Mouse (Mus musculus) liver, embryonic 12.5 days (tissue): ENCODE measurements around the gene Per3. TPM values are rescaled to one million over a fixed set of nuclear protein-coding genes. Genes with fewer than 3 reads are reported as not detected.
A peak's percentile ranks its signal among the peaks of the same experiment; 100 is the strongest.
"Not testable (repeated sequence)": the region's sequence is repeated elsewhere in the genome, so short reads cannot be mapped to it uniquely, and the experiment has no call there.

Experiments used
- ATAC-seq: fragments of 200-750 bp; cut with Nextera tagmentation; 2 replicates; pipeline ENCODE4 v1.8.0; 2017; ENCODE audit warnings: moderate number of reproducible peaks, mild to moderate bottlenecking, moderate library complexity
- H3K27ac ChIP-seq: fragments of 300-500 bp; sonication (generic); 2 replicates; pipeline ENCODE4 v1.5.1; 2016; ENCODE audit warnings: mild to moderate bottlenecking
- H3K27me3 ChIP-seq: fragments of 300-500 bp; sonication (generic); replicated peaks from 2 replicates; pipeline ENCODE4 v1.6.1; 2016; ENCODE audit warnings: mild to moderate bottlenecking, moderate library complexity
- H3K36me3 ChIP-seq: fragments of 300-500 bp; sonication (generic); 2 replicates; pipeline ENCODE4 v1.6.1; 2016; ENCODE audit warnings: mild to moderate bottlenecking, moderate library complexity
- H3K4me1 ChIP-seq: fragments of 300-500 bp; sonication (generic); 2 replicates; pipeline ENCODE4 v1.6.1; 2016
- H3K4me2 ChIP-seq: fragments of 300-500 bp; sonication (generic); 2 replicates; pipeline ENCODE4 v1.6.1; 2016; ENCODE audit warnings: mild to moderate bottlenecking, moderate library complexity
- H3K4me3 ChIP-seq: fragments of 300-500 bp; sonication (generic); 2 replicates; pipeline ENCODE4 v1.5.1; 2016; ENCODE audit warnings: mild to moderate bottlenecking, moderate library complexity
- H3K9ac ChIP-seq: fragments of 300-500 bp; sonication (generic); 2 replicates; pipeline ENCODE4 v1.6.1; 2016; ENCODE audit warnings: mild to moderate bottlenecking, moderate library complexity
- H3K9me3 ChIP-seq: fragments of 300-500 bp; sonication (generic); replicated peaks from 2 replicates; pipeline ENCODE4 v1.6.1; 2016; ENCODE audit warnings: mild to moderate bottlenecking, moderate library complexity
- WGBS: fragments of 180-500 bp; shearing (Covaris S2); methylation state at CpG from one replicate; pipeline ENCODE4 v1.1.7; 2016; ENCODE audit not compliant: insufficient replicate concordance; 5-methylcytosine and 5-hydroxymethylcytosine counted together
- polyA plus RNA-seq: library from polyadenylated mRNA; unstranded; fragments of >200 nt; fragmentation: Nextera tagmentation; extraction: Ambion mirVana; gene quantifications from 2 replicates; pipeline ENCODE4 v1.2.1, GENCODE M21; 2016

Gene Per3
- polyA plus RNA-seq, 1 experiment from 2014 or later: 4.3 TPM

GRCm38 (mm10) chr4:151058634-151059033, 14.2 kb upstream of the Per3 start:
- Histone ChIP-seq H3K36me3 (peaks cover 19% of the 10 kb centered on the region), H3K9me3 (peaks cover 13% of the 10 kb centered on the region), H3K27ac (no peak overlapping the region), H3K9ac (no peak overlapping the region), H3K27me3 (no peaks in the 10 kb centered on the region), H3K4me1 (peaks cover 21% of the 10 kb centered on the region), H3K4me3 (peak overlapping the region; percentile 94; the same call in 1 of the 2 replicates), H3K4me2 (peak overlapping the region; percentile 84)
- WGBS: 78% methylated on average over 4 of the region's 4 CpGs
- ATAC-seq: no peak

- H3K27me3 ChIP-seq: no peaks in the 10 kb centered on the region
- peaks cover 13% of the 10 kb centered on the region for H3K9me3 ChIP-seq
- peak within 1 kb of the TSS; percentile 84 for H3K4me2 ChIP-seq
- H3K4me1 ChIP-seq: peaks cover 21% of the 10 kb centered on the region
- WGBS: 1% methylated on average over 96 of the region's 114 CpGs
- H3K9ac ChIP-seq: peak within 1 kb of the TSS; percentile 99
- peak; percentile 97 for ATAC-seq
- peak within 1 kb of the TSS; percentile 95 for H3K27ac ChIP-seq
- H3K4me3 ChIP-seq: peak within 1 kb of the TSS; percentile 94
- H3K36me3 ChIP-seq: peaks cover 27% of the 10 kb centered on the region
These were observed 13.2 kb upstream of the Per3 start, which contains the start of gene Vamp3 for GRCm38 (mm10) chr4:151057347-151058321. Gene Vamp3, minus strand, starts transcription at chr4:151057963.

- no peak for ATAC-seq
- Histone ChIP-seq H3K4me2 (no peak overlapping the region), H3K9me3 (no peaks in the 10 kb centered on the region), H3K36me3 (peaks cover 80% of the 10 kb centered on the region), H3K9ac (no peak overlapping the region), H3K27ac (no peak overlapping the region), H3K4me1 (peaks cover 7% of the 10 kb centered on the region), H3K4me3 (no peak overlapping the region), H3K27me3 (no peaks in the 10 kb centered on the region)
- 82% methylated on average over 1 of the region's 1 CpGs for WGBS
These were observed 6.7 kb upstream of the Per3 start for GRCm38 (mm10) chr4:151051162-151051561.

GRCm38 (mm10) chr4:151046524-151046923, 2.1 kb upstream of the Per3 start:
- 73% methylated on average over 3 of the region's 3 CpGs for WGBS

GRCm38 (mm10) chr4:151044944-151045570, 592 bp upstream of the Per3 start:
- H3K4me3 ChIP-seq: peak overlapping the region; percentile 67
- WGBS: 7% methylated on average over 21 of the region's 21 CpGs
- peak overlapping the region; percentile 66 for H3K9ac ChIP-seq
- no peak for ATAC-seq
- peaks cover 35% of the 10 kb centered on the region for H3K36me3 ChIP-seq
- no peaks in the 10 kb centered on the region for H3K9me3 ChIP-seq
- peaks cover 30% of the 10 kb centered on the region for H3K4me1 ChIP-seq
- H3K27me3 ChIP-seq: no peaks in the 10 kb centered on the region
- H3K27ac ChIP-seq: peak overlapping the region; percentile 67; the same call in 1 of the 2 replicates
- peak overlapping the region; percentile 99 for H3K4me2 ChIP-seq

More at GRCm38 (mm10) chr4:151046524-151046923, 2.1 kb upstream of the Per3 start:
- Histone ChIP-seq H3K9me3 (no peaks in the 10 kb centered on the region), H3K27ac (no peak overlapping the region), H3K9ac (no peak overlapping the region), H3K36me3 (peaks cover 48% of the 10 kb centered on the region), H3K4me1 (peaks cover 30% of the 10 kb centered on the region), H3K4me3 (no peak overlapping the region), H3K4me2 (no peak overlapping the region), H3K27me3 (no peaks in the 10 kb centered on the region)
- ATAC-seq: no peak

GRCm38 (mm10) chr4:151043281-151043680, 1.2 kb downstream of the Per3 start:
- H3K9me3 ChIP-seq: no peaks in the 10 kb centered on the region
- peak overlapping the region; percentile 67 for H3K4me3 ChIP-seq
- peaks cover 30% of the 10 kb centered on the region for H3K4me1 ChIP-seq
- 50% methylated on average over 5 of the region's 5 CpGs for WGBS
- no peak for ATAC-seq
- H3K4me2 ChIP-seq: peak overlapping the region; percentile 99
- H3K27me3 ChIP-seq: no peaks in the 10 kb centered on the region
- H3K36me3 ChIP-seq: peaks cover 24% of the 10 kb centered on the region
- no peak overlapping the region for H3K27ac ChIP-seq
- peak overlapping the region; percentile 79; the same call in 1 of the 2 replicates for H3K9ac ChIP-seq

DNA sequence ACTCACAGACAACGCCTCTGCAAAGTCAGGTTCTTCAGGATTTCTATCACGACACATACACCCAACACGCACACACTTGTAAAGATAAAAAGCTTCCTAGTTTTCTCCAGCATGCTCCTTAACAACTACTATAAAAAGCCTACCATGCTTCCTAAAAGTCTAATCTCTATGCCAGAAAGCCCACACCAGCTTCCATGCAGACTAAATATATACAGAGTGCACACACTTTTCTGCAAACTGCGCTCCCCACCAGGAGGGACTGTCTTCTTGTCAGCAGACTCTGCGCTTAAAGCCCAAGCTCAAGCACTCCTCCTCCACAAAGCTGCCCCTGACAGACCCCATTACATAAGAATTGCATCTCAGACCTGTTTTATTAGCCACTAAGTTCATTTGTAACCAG, 3.0 kb downstream of the Per3 start:
- H3K9ac ChIP-seq: no peak overlapping the region
- ATAC-seq: no peak
- no peak overlapping the region for H3K27ac ChIP-seq
- H3K36me3 ChIP-seq: peaks cover 7% of the 10 kb centered on the region
- H3K4me1 ChIP-seq: peaks cover 30% of the 10 kb centered on the region
- WGBS: 75% methylated on average over 5 of the region's 5 CpGs
- no peaks in the 10 kb centered on the region for H3K9me3 ChIP-seq
- H3K4me3 ChIP-seq: no peak overlapping the region
- H3K4me2 ChIP-seq: no peak overlapping the region
- no peaks in the 10 kb centered on the region for H3K27me3 ChIP-seq

- no peak overlapping the region for H3K9ac ChIP-seq
- H3K36me3 ChIP-seq: peaks cover 6% of the 10 kb centered on the region
- H3K4me3 ChIP-seq: no peak overlapping the region
- 88% methylated on average over 11 of the region's 11 CpGs for WGBS
- no peak for ATAC-seq
- H3K9me3 ChIP-seq: no peaks in the 10 kb centered on the region
- no peak overlapping the region for H3K4me2 ChIP-seq
- no peak overlapping the region for H3K27ac ChIP-seq
- H3K27me3 ChIP-seq: no peaks in the 10 kb centered on the region
- peaks cover 5% of the 10 kb centered on the region; the same call in 1 of the 2 replicates for H3K4me1 ChIP-seq
These were observed 6.7 kb downstream of the Per3 start for GRCm38 (mm10) chr4:151037800-151038199.

DNA sequence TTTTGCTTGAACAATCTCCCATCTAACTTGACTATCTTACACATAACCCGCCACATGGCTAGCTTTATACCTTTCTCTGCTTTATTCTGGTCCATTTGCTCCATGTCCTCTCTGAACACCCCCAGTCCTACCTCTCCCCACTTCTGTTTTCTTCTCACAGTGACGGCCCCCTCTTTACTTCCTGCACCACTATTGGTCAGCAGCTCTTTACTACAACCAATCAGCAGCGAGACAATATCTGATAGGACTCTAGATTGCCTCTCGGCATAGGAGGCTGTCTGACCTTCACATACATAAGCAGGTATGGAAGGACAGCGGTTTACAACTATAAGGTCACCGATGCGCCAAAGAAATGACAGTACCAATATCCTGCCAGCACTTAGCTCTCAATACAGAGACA, 7.9 kb downstream of the Per3 start:
- 73% methylated on average over 7 of the region's 7 CpGs for WGBS

GRCm38 (mm10) chr4:151027001-151027400, 17.5 kb downstream of the Per3 start:
- Histone ChIP-seq H3K27me3 (no peaks in the 10 kb centered on the region), H3K27ac (no peak overlapping the region), H3K9me3 (no peaks in the 10 kb centered on the region), H3K9ac (no peak overlapping the region), H3K4me1 (peaks cover 12% of the 10 kb centered on the region), H3K4me3 (no peak overlapping the region), H3K4me2 (no peak overlapping the region), H3K36me3 (peaks cover 24% of the 10 kb centered on the region)
- ATAC-seq: no peak
- 55% methylated on average over 6 of the region's 6 CpGs for WGBS

More for the DNA sequence above, 7.9 kb downstream of the Per3 start:
- H3K4me3 ChIP-seq: no peak overlapping the region
- H3K9ac ChIP-seq: no peak overlapping the region
- H3K36me3 ChIP-seq: peaks cover 10% of the 10 kb centered on the region
- H3K27me3 ChIP-seq: no peaks in the 10 kb centered on the region
- no peak overlapping the region for H3K27ac ChIP-seq
- H3K4me2 ChIP-seq: no peak overlapping the region
- no peaks in the 10 kb centered on the region for H3K9me3 ChIP-seq
- no peaks in the 10 kb centered on the region for H3K4me1 ChIP-seq
- ATAC-seq: no peak

DNA sequence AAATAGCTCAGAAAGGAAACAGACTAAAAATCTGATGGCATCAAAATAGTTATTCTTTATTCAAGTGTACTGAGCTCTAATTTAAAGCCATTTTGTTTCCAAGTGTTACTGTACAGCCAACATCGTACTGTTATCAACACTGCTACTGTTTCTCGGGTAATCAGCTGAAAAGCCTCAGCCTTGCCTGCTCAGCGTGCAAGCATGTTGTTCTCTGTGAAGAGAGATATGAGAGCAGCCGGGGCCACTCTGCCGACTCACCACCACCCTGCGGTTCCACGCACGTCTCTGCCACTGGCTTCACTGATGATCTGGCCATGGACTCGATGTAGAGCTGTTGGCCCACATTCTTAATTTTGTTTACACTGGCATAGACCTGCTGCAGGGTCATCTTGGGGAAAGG, 20.3 kb downstream of the Per3 start:
- H3K27ac ChIP-seq: no peak overlapping the region
- no peak overlapping the region for H3K9ac ChIP-seq
- H3K4me2 ChIP-seq: peak overlapping the region; percentile 20
- 14% methylated on average over 9 of the region's 9 CpGs for WGBS
- no peaks in the 10 kb centered on the region for H3K27me3 ChIP-seq
- H3K9me3 ChIP-seq: no peaks in the 10 kb centered on the region
- no peak overlapping the region for H3K4me3 ChIP-seq
- peak; percentile 89 for ATAC-seq
- H3K36me3 ChIP-seq: peaks cover 27% of the 10 kb centered on the region; the same call in 1 of the 2 replicates
- H3K4me1 ChIP-seq: peaks cover 21% of the 10 kb centered on the region

DNA sequence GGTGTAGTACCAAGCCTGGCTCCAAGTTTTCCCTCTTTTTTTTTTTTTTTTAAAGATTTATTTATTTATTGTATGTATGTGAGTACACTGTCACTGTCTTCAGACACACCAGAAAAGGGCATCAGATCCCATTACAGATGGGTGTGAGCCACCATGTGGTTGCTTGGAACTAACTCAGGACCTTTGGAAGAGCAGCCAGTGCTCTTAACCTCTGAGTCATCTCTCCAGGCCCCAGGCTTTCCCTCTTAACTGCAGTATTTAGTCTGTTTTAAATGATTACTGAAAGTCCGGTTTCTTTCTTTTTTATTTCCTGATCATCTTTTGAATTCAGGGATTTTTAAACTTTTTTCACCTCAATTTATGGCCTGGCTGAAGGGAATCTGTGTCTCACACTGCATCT, 27.1 kb downstream of the Per3 start:
- 67% methylated on average over 1 of the region's 1 CpGs for WGBS
- H3K9ac ChIP-seq, H3K4me3 ChIP-seq, H3K27ac ChIP-seq, H3K27me3 ChIP-seq, H3K9me3 ChIP-seq, ATAC-seq, H3K4me1 ChIP-seq, H3K4me2 ChIP-seq: not testable (repeated sequence)
- peaks cover 37% of the 10 kb centered on the region for H3K36me3 ChIP-seq
